In genomic region chr16:76183105-76183504, GRCm38 (mm10) we compare ENCODE assay signal across 10 mouse cellular contexts.
DNase-seq lines count a peak whose midpoint lies in the region; ATAC-seq lines count a peak whose summit lies in the region.
"Had no signal": no experiment of that assay in that cellular context is flagged by ENCODE, and none has a peak within 500 bp of the region (broad histone marks: within the 10 kb centered on the region; RNA-seq: fewer than 3 reads in every experiment).

No protein-coding gene starts in this region.

- H3K36me3 ChIP-seq in kidney, embryonic 14.5 days (ENCODE audit: control insufficient read depth, insufficient read depth, low read length), result no peaks in the 10 kb centered on the region

- no peak overlapping the region for H3K4me2 ChIP-seq in kidney, embryonic 14.5 days (replicated peaks; ENCODE audit: low read depth, low read length)

- no peak overlapping the region for H3K27ac ChIP-seq in kidney, embryonic 14.5 days (ENCODE audit: low read depth, low read length)

- H3K4me3 ChIP-seq in kidney, embryonic 14.5 days (ENCODE audit: low read length), result no peak overlapping the region

- H3K4me1 ChIP-seq in kidney, embryonic 14.5 days (ENCODE audit: control insufficient read depth, insufficient read depth, low read length), result no peaks in the 10 kb centered on the region

- no peaks in the 10 kb centered on the region for H3K9me3 ChIP-seq in kidney, embryonic 14.5 days (ENCODE audit: control insufficient read depth, low read length)

- 15% methylated on average over 3 of the region's 3 CpGs for WGBS in kidney, embryonic 14.5 days

- no peaks in the 10 kb centered on the region for H3K27me3 ChIP-seq in kidney, embryonic 14.5 days (ENCODE audit: control insufficient read depth, insufficient read depth, low read length)

- H3K9ac ChIP-seq in kidney, embryonic 14.5 days (ENCODE audit: low read depth, low read length), result no peak overlapping the region

- ATAC-seq in kidney, embryonic 14.5 days (ENCODE audit: low FRiP score, low TSS enrichment), result peak; percentile 85; the same call in 1 of the 2 replicates
- ATAC-seq: midbrain, embryonic 16.5 days had no signal

- DNase-seq in kidney, adult 9 months, result no peak
- peak; percentile 30 for DNase-seq in R1 (ENCODE audit: low read depth, low spot score)
- peak; percentile 28 for DNase-seq in brain, embryonic 18.5 days (ENCODE audit: low read depth, low spot score)
- DNase-seq in layer of hippocampus, postnatal 36 days, result peak; percentile 11 to 20
- DNase-seq in frontal cortex, postnatal 10 days (ENCODE audit: low spot score in 2 of 2), result no peak
- DNase-seq in cerebellum, postnatal 10 days, result no peak
- no peak for DNase-seq in cerebellum, postnatal 25 days
- DNase-seq: cerebellum, adult 18-20 months had no signal

Comparison
In these comparisons a context has a peak if more than half of its experiments do, and no peak if none do; other contexts are left out.
1. DNase-seq: peak in R1 (single experiment), brain, embryonic 18.5 days (single experiment) and layer of hippocampus, postnatal 36 days (2 of 2); none in kidney, adult 9 months (single experiment), frontal cortex, postnatal 10 days (0 of 2), cerebellum, postnatal 10 days (0 of 2) and cerebellum, postnatal 25 days (0 of 2).